Mouse (Mus musculus): ENCODE measurements around the gene Aig1. TPM values are rescaled to one million over a fixed set of nuclear protein-coding genes. Genes with fewer than 3 reads are reported as not detected.
A peak's percentile ranks its signal among the peaks of the same experiment; 100 is the strongest.

Aig1 gene
- total and polyA plus RNA-seq, 2 experiments from 2014 or later = 98.2 to 129 TPM

- TF ChIP-seq CTCF (IDR thresholded peaks at IDR 0.05; ENCODE audit: low read depth) = no peak
- Histone ChIP-seq H3K9ac (no peak overlapping the region), H3K36me3 (ENCODE audit: insufficient read depth) (no peaks in the 10 kb centered on the region), H3K27ac (ENCODE audit: low read depth, low read length) (no peak overlapping the region), H3K4me1 (ENCODE audit: insufficient read depth) (no peaks in the 10 kb centered on the region), H3K27me3 (ENCODE audit: insufficient read depth, low read length) (no peaks in the 10 kb centered on the region), H3K9me3 (ENCODE audit: low read length) (no peaks in the 10 kb centered on the region), H3K4me2 (ENCODE audit: low read depth) (no peak overlapping the region), H3K4me3 (ENCODE audit: low read depth, low read length) (no peak overlapping the region)
- ATAC-seq (no peak), DNase-seq (no peak)
- WGBS = 97% methylated on average over 1 of the region's 1 CpGs
Measured at GRCm38 (mm10) chr10:13754712-13755111, 114.1 kb downstream of the Aig1 start.

DNA sequence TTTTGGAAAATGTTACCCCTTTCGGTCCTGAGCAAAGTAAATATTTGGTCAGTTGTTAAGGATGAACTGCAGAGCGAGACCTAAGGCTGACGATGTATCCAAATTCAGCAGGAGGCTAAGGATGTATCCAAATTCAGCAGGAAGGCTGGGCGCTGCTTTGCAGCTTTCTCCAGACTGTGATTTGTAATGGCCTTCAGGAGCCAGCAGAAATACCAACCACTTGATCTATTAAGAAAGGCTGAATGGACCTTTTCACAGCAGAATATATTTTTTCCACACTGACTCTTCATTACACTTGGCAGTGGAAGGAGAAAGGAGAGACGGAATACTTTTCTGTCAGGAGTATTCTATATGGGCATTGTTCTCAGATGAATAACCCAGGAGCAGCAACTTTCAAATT is 115.0 kb downstream of the Aig1 start:
- Histone ChIP-seq H3K9me3 (ENCODE audit: low read length) (no peaks in the 10 kb centered on the region), H3K4me3 (ENCODE audit: low read depth, low read length) (no peak overlapping the region), H3K4me1 (ENCODE audit: insufficient read depth) (no peaks in the 10 kb centered on the region), H3K4me2 (ENCODE audit: low read depth) (no peak overlapping the region), H3K36me3 (ENCODE audit: insufficient read depth) (no peaks in the 10 kb centered on the region), H3K27ac (ENCODE audit: low read depth, low read length) (no peak overlapping the region), H3K9ac (no peak overlapping the region), H3K27me3 (ENCODE audit: insufficient read depth, low read length) (no peaks in the 10 kb centered on the region)
- WGBS = 39% methylated on average over 5 of the region's 5 CpGs
- TF ChIP-seq CTCF (IDR thresholded peaks at IDR 0.05; ENCODE audit: low read depth) = no peak
- no peak for ATAC-seq
- DNase-seq = no peak

- no peak for ATAC-seq
- no peak for TF ChIP-seq CTCF (IDR thresholded peaks at IDR 0.05; ENCODE audit: low read depth)
- no peak overlapping the region for H3K4me3 ChIP-seq (ENCODE audit: low read depth, low read length)
- DNase-seq = no peak
- H3K4me1 ChIP-seq (ENCODE audit: insufficient read depth) = no peaks in the 10 kb centered on the region
- no peaks in the 10 kb centered on the region for H3K36me3 ChIP-seq (ENCODE audit: insufficient read depth)
- no peaks in the 10 kb centered on the region for H3K27me3 ChIP-seq (ENCODE audit: insufficient read depth, low read length)
- H3K9me3 ChIP-seq (ENCODE audit: low read length) = no peaks in the 10 kb centered on the region
- WGBS = 88% methylated on average over 18 of the region's 18 CpGs
- no peak overlapping the region for H3K4me2 ChIP-seq (ENCODE audit: low read depth)
- no peak overlapping the region for H3K9ac ChIP-seq
- no peak overlapping the region for H3K27ac ChIP-seq (ENCODE audit: low read depth, low read length)
Measured at GRCm38 (mm10) chr10:13739494-13740140, 129.2 kb downstream of the Aig1 start.

DNA sequence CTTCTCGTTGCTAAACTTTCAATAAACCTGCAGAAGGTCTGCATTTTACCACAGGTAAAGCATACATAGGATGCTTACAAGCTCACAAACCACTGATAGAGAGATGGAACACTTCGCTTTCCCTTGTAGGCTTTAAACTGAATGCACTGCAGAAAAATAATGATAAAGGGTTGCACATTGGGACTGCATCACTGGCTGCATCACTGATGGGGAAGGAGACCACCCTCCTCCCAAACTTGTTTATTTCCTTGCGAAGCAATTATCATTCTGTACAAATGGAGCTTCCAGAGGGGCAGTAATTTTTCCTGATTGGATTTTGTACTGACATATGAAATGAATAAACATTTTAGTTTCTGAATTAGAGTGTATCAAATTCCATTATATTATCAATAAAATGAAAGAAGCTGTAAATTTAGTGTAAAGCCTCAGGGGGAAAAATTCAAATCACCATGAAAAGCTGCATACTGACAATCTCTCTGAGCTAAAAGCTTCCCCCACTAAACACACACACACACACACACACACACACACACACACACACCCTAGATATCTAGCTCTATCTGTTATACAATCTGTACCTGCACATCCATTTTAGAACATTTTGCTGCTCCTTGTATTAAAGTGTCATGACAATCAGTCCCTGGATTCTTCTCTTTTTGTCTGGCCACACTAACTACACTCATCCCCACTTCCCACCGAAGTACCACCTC is 138.6 kb downstream of the Aig1 start:
- no peak overlapping the region for H3K9ac ChIP-seq
- H3K4me3 ChIP-seq (ENCODE audit: low read depth, low read length) = no peak overlapping the region
- DNase-seq (no peak), ATAC-seq (no peak)
- H3K27ac ChIP-seq (ENCODE audit: low read depth, low read length) = no peak overlapping the region
- TF ChIP-seq CTCF (IDR thresholded peaks at IDR 0.05; ENCODE audit: low read depth) = no peak
- no peaks in the 10 kb centered on the region for H3K9me3 ChIP-seq (ENCODE audit: low read length)
- H3K36me3 ChIP-seq (ENCODE audit: insufficient read depth) = no peaks in the 10 kb centered on the region
- H3K27me3 ChIP-seq (ENCODE audit: insufficient read depth, low read length) = no peaks in the 10 kb centered on the region
- H3K4me2 ChIP-seq (ENCODE audit: low read depth) = no peak overlapping the region
- H3K4me1 ChIP-seq (ENCODE audit: insufficient read depth) = no peaks in the 10 kb centered on the region
- 91% methylated on average over 4 of the region's 4 CpGs for WGBS

DNA sequence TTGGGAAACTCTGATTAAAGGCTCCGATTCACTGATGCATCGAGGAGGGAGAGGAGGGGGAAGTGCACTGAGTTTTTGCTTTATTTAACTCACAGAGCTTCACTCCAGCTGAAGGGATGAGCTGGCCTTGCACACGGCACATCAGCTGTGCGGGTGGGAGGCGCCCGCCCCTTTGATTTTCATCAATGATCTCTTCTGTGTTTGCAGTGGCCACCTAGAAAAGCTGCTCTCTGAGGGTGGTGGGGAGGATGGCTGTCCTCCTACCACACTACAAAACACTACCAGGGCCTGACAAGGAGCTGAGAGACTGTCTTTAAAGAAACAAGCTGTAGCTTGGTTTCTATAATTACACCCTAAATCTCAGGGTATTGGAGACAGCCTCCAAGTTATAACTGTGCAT is 141.1 kb downstream of the Aig1 start:
- Histone ChIP-seq H3K9ac (no peak overlapping the region), H3K9me3 (ENCODE audit: low read length) (no peaks in the 10 kb centered on the region), H3K4me1 (ENCODE audit: insufficient read depth) (no peaks in the 10 kb centered on the region), H3K36me3 (ENCODE audit: insufficient read depth) (no peaks in the 10 kb centered on the region), H3K4me2 (ENCODE audit: low read depth) (no peak overlapping the region), H3K27me3 (ENCODE audit: insufficient read depth, low read length) (no peaks in the 10 kb centered on the region), H3K4me3 (ENCODE audit: low read depth, low read length) (no peak overlapping the region), H3K27ac (ENCODE audit: low read depth, low read length) (no peak overlapping the region)
- DNase-seq (peak; percentile 22), ATAC-seq (peak; percentile 62)
- WGBS = 68% methylated on average over 6 of the region's 6 CpGs
- no peak for TF ChIP-seq CTCF (IDR thresholded peaks at IDR 0.05; ENCODE audit: low read depth)

- WGBS = 78% methylated on average over 2 of the region's 2 CpGs
- Histone ChIP-seq H3K27me3 (ENCODE audit: insufficient read depth, low read length) (no peaks in the 10 kb centered on the region), H3K4me1 (ENCODE audit: insufficient read depth) (no peaks in the 10 kb centered on the region), H3K9ac (no peak overlapping the region), H3K27ac (ENCODE audit: low read depth, low read length) (no peak overlapping the region), H3K4me2 (ENCODE audit: low read depth) (no peak overlapping the region), H3K9me3 (ENCODE audit: low read length) (no peaks in the 10 kb centered on the region), H3K4me3 (ENCODE audit: low read depth, low read length) (no peak overlapping the region), H3K36me3 (ENCODE audit: insufficient read depth) (no peaks in the 10 kb centered on the region)
- ATAC-seq (no peak), DNase-seq (no peak)
- no peak for TF ChIP-seq CTCF (IDR thresholded peaks at IDR 0.05; ENCODE audit: low read depth)
Measured at GRCm38 (mm10) chr10:13726206-13726605, 142.6 kb downstream of the Aig1 start.

GRCm38 (mm10) chr10:13725276-13725675 is 143.5 kb downstream of the Aig1 start:
- DNase-seq (no peak), ATAC-seq (no peak)
- H3K9me3 ChIP-seq (ENCODE audit: low read length) = no peaks in the 10 kb centered on the region
- no peaks in the 10 kb centered on the region for H3K36me3 ChIP-seq (ENCODE audit: insufficient read depth)
- 94% methylated on average over 3 of the region's 3 CpGs for WGBS
- H3K27me3 ChIP-seq (ENCODE audit: insufficient read depth, low read length) = no peaks in the 10 kb centered on the region
- no peak overlapping the region for H3K4me2 ChIP-seq (ENCODE audit: low read depth)
- no peaks in the 10 kb centered on the region for H3K4me1 ChIP-seq (ENCODE audit: insufficient read depth)
- H3K9ac ChIP-seq = no peak overlapping the region
- no peak for TF ChIP-seq CTCF (IDR thresholded peaks at IDR 0.05; ENCODE audit: low read depth)
- no peak overlapping the region for H3K27ac ChIP-seq (ENCODE audit: low read depth, low read length)
- no peak overlapping the region for H3K4me3 ChIP-seq (ENCODE audit: low read depth, low read length)
